Mouse (Mus musculus) midbrain, embryonic 11.5 days (tissue): ENCODE results near the gene Pstpip1. TPM values are rescaled to one million over a fixed set of nuclear protein-coding genes. Genes with fewer than 3 reads are reported as not detected.

Experiments used
- ATAC-seq: fragments of 200-750 bp; cut with Nextera tagmentation; 2 replicates; pipeline ENCODE4 v1.8.0; 2017; ENCODE audit warnings: moderate TSS enrichment, moderate library complexity; ENCODE audit not compliant: low FRiP score
- DNase-seq: peaks from one replicate; pipeline ENCODE4 v3.0.0; 2015; ENCODE audit warnings: low spot score; ENCODE audit errors: missing footprints
- H3K27ac ChIP-seq: fragments of 300-500 bp; sonication (generic); 2 replicates; pipeline ENCODE4 v1.5.1; 2014; ENCODE audit warnings: low read depth, low read length
- H3K27me3 ChIP-seq: fragments of 300-500 bp; sonication (generic); 2 replicates; pipeline ENCODE4 v1.6.1; 2014; ENCODE audit warnings: mild to moderate bottlenecking, low read length, moderate library complexity, mixed read lengths; ENCODE audit not compliant: control insufficient read depth, insufficient read depth
- H3K36me3 ChIP-seq: fragments of 300-500 bp; sonication (generic); 2 replicates; pipeline ENCODE4 v1.6.1; 2014; ENCODE audit warnings: mild to moderate bottlenecking, low read length, moderate library complexity, mixed read lengths; ENCODE audit not compliant: control insufficient read depth, insufficient read depth
- H3K4me1 ChIP-seq: fragments of 300-500 bp; sonication (generic); 2 replicates; pipeline ENCODE4 v1.6.1; 2014; ENCODE audit warnings: low read length; ENCODE audit not compliant: control insufficient read depth, insufficient read depth
- H3K4me2 ChIP-seq: fragments of 300-500 bp; sonication (generic); 2 replicates; pipeline ENCODE4 v1.6.1; 2014; ENCODE audit warnings: mild to moderate bottlenecking, moderate library complexity
- H3K4me3 ChIP-seq: fragments of 300-500 bp; sonication (generic); 2 replicates; pipeline ENCODE4 v1.5.1; 2014; ENCODE audit warnings: low read depth, low read length
- H3K9ac ChIP-seq: fragments of 300-500 bp; sonication (generic); 2 replicates; pipeline ENCODE4 v1.6.1; 2014; ENCODE audit warnings: low read length
- H3K9me3 ChIP-seq: fragments of 300-500 bp; sonication (generic); 2 replicates; pipeline ENCODE4 v1.6.1; 2016; ENCODE audit warnings: low read length; ENCODE audit not compliant: control insufficient read depth
- WGBS: fragments of 180-500 bp; shearing (Covaris S2); extraction: QIAGEN DNeasy Blood & Tissue Kit; methylation state at CpG from one replicate; pipeline ENCODE4 v1.1.7; 2014; 5-methylcytosine and 5-hydroxymethylcytosine counted together
- polyA plus RNA-seq: library from polyadenylated mRNA; unstranded; fragments of >200 nt; fragmentation: Nextera tagmentation; extraction: Ambion mirVana; gene quantifications from 2 replicates; pipeline ENCODE4 v1.2.1, GENCODE M21; 2014

The Pstpip1 gene
- polyA plus RNA-seq, 1 experiment from 2014 or later: 0.33 TPM

GRCm38 (mm10) chr9:56133970-56134369 is 44.2 kb downstream of the Pstpip1 start:
- no peak overlapping the region for H3K9ac ChIP-seq

GRCm38 (mm10) chr9:56134614-56135013 is 44.9 kb downstream of the Pstpip1 start:
- H3K36me3 ChIP-seq: peaks cover 12% of the 10 kb centered on the region; the same call in 1 of the 2 replicates
- no peak overlapping the region for H3K4me2 ChIP-seq
- H3K27me3 ChIP-seq: no peaks in the 10 kb centered on the region
- no peak overlapping the region for H3K4me3 ChIP-seq
- ATAC-seq: no peak
- no peak overlapping the region for H3K27ac ChIP-seq
- WGBS: 90% methylated on average over 4 of the region's 4 CpGs
- no peaks in the 10 kb centered on the region for H3K9me3 ChIP-seq
- H3K9ac ChIP-seq: no peak overlapping the region
- DNase-seq: no peak
- no peaks in the 10 kb centered on the region for H3K4me1 ChIP-seq

More at GRCm38 (mm10) chr9:56133970-56134369, 44.2 kb downstream of the Pstpip1 start:
- 90% methylated on average over 5 of the region's 5 CpGs for WGBS
- H3K4me1 ChIP-seq: no peaks in the 10 kb centered on the region
- H3K4me2 ChIP-seq: no peak overlapping the region
- H3K4me3 ChIP-seq: no peak overlapping the region
- H3K27me3 ChIP-seq: no peaks in the 10 kb centered on the region
- no peak overlapping the region for H3K27ac ChIP-seq
- ATAC-seq (no peak), DNase-seq (no peak)
- H3K36me3 ChIP-seq: peaks cover 12% of the 10 kb centered on the region; the same call in 1 of the 2 replicates
- no peaks in the 10 kb centered on the region for H3K9me3 ChIP-seq

- peaks cover 12% of the 10 kb centered on the region; the same call in 1 of the 2 replicates for H3K36me3 ChIP-seq
These were observed 45.9 kb downstream of the Pstpip1 start for GRCm38 (mm10) chr9:56135590-56136197.

GRCm38 (mm10) chr9:56141776-56142175 is 52.0 kb downstream of the Pstpip1 start:
- DNase-seq: no peak
- no peaks in the 10 kb centered on the region for H3K4me1 ChIP-seq
- H3K4me2 ChIP-seq: no peak overlapping the region
- no peak overlapping the region for H3K4me3 ChIP-seq
- H3K27ac ChIP-seq: no peak overlapping the region
- no peaks in the 10 kb centered on the region for H3K9me3 ChIP-seq
- no peak for ATAC-seq
- H3K27me3 ChIP-seq: no peaks in the 10 kb centered on the region
- no peak overlapping the region for H3K9ac ChIP-seq
- H3K36me3 ChIP-seq: peaks cover 20% of the 10 kb centered on the region
- 91% methylated on average over 9 of the region's 9 CpGs for WGBS

More at GRCm38 (mm10) chr9:56135590-56136197, 45.9 kb downstream of the Pstpip1 start:
- Histone ChIP-seq H3K4me1 (no peaks in the 10 kb centered on the region), H3K9ac (no peak overlapping the region), H3K9me3 (no peaks in the 10 kb centered on the region), H3K27ac (no peak overlapping the region), H3K4me3 (no peak overlapping the region), H3K4me2 (no peak overlapping the region), H3K27me3 (no peaks in the 10 kb centered on the region)
- DNase-seq (no peak), ATAC-seq (no peak)
- 91% methylated on average over 4 of the region's 4 CpGs for WGBS

- no peak overlapping the region for H3K9ac ChIP-seq
- no peaks in the 10 kb centered on the region for H3K4me1 ChIP-seq
- 90% methylated on average over 7 of the region's 7 CpGs for WGBS
- peaks cover 20% of the 10 kb centered on the region for H3K36me3 ChIP-seq
- no peak overlapping the region for H3K27ac ChIP-seq
- H3K4me3 ChIP-seq: no peak overlapping the region
- no peaks in the 10 kb centered on the region for H3K9me3 ChIP-seq
- no peak overlapping the region for H3K4me2 ChIP-seq
- DNase-seq (no peak), ATAC-seq (no peak)
- no peaks in the 10 kb centered on the region for H3K27me3 ChIP-seq
These were observed 54.7 kb downstream of the Pstpip1 start for GRCm38 (mm10) chr9:56144366-56145003.

- H3K27ac ChIP-seq: no peak overlapping the region
- H3K4me3 ChIP-seq: no peak overlapping the region
- H3K27me3 ChIP-seq: no peaks in the 10 kb centered on the region
- H3K4me2 ChIP-seq: no peak overlapping the region
- no peak overlapping the region for H3K9ac ChIP-seq
- DNase-seq (no peak), ATAC-seq (no peak)
- WGBS: 93% methylated on average over 16 of the region's 16 CpGs
- peaks cover 15% of the 10 kb centered on the region for H3K36me3 ChIP-seq
- H3K4me1 ChIP-seq: no peaks in the 10 kb centered on the region
- no peaks in the 10 kb centered on the region for H3K9me3 ChIP-seq
These were observed 56.7 kb downstream of the Pstpip1 start for GRCm38 (mm10) chr9:56146326-56146923.

GRCm38 (mm10) chr9:56151745-56152481 is 62.2 kb downstream of the Pstpip1 start:
- DNase-seq (peak; percentile 86), ATAC-seq (no peak)
- Histone ChIP-seq H3K4me3 (no peak overlapping the region), H3K27ac (no peak overlapping the region), H3K36me3 (no peaks in the 10 kb centered on the region; the same call in 1 of the 2 replicates), H3K4me1 (no peaks in the 10 kb centered on the region), H3K4me2 (no peak overlapping the region), H3K9ac (no peak overlapping the region), H3K9me3 (no peaks in the 10 kb centered on the region), H3K27me3 (no peaks in the 10 kb centered on the region)
- 72% methylated on average over 7 of the region's 7 CpGs for whole genome bisulfite sequencing

- 81% methylated on average over 4 of the region's 4 CpGs for WGBS
- H3K27ac ChIP-seq: no peak overlapping the region
- H3K4me3 ChIP-seq: no peak overlapping the region
These were observed 62.8 kb downstream of the Pstpip1 start for GRCm38 (mm10) chr9:56152482-56153007.

More at GRCm38 (mm10) chr9:56152482-56153007, 62.8 kb downstream of the Pstpip1 start:
- Histone ChIP-seq H3K36me3 (no peaks in the 10 kb centered on the region), H3K9me3 (no peaks in the 10 kb centered on the region), H3K4me1 (no peaks in the 10 kb centered on the region), H3K9ac (no peak overlapping the region), H3K4me2 (no peak overlapping the region), H3K27me3 (no peaks in the 10 kb centered on the region)
- DNase-seq (no peak), ATAC-seq (no peak)
